Mouse (Mus musculus) MEL (cell line): ENCODE data around the gene Rad51b.

ENCODE experiments used
- CHD2 ChIP-seq: IDR thresholded peaks from 2 replicates; pipeline ENCODE4 v1.6.1; 2011; ENCODE audit warnings: low read length, improper control_type of control experiment
- CTCF ChIP-seq, 3 experiments: IDR thresholded peaks in 2 of 3; conservative IDR thresholded peaks in 1 of 3; 2 replicates each; pipeline ENCODE4 v1.5.1; 2011 to 2012; ENCODE audit warnings: low read length in 3 of 3, low read depth in 2 of 3, mild to moderate bottlenecking in 2 of 3, improper control_type of control experiment in 1 of 3, inconsistent platforms in 1 of 3, mixed read lengths in 1 of 3, moderate library complexity in 1 of 3; ENCODE audit not compliant: control insufficient read depth in 1 of 3, insufficient read depth in 1 of 3, poor library complexity in 1 of 3, severe bottlenecking in 1 of 3
- GATA1 ChIP-seq: IDR thresholded peaks from 2 replicates; pipeline ENCODE4 v1.6.1; 2011; ENCODE audit warnings: low read depth, low read length, improper control_type of control experiment
- JUND ChIP-seq: IDR thresholded peaks from 2 replicates; pipeline ENCODE4 v1.6.1; 2011; ENCODE audit warnings: low read depth, mild to moderate bottlenecking, improper control_type of control experiment, low read length
- MAX ChIP-seq: IDR thresholded peaks from 2 replicates; pipeline ENCODE4 v1.6.1; 2011; ENCODE audit warnings: low read length, improper control_type of control experiment
- MYC ChIP-seq: IDR thresholded peaks from 2 replicates; pipeline ENCODE4 v1.6.1; 2011; ENCODE audit warnings: low read depth, mild to moderate bottlenecking, low read length, improper control_type of control experiment, moderate library complexity
- NELFE ChIP-seq: IDR thresholded peaks from 2 replicates; pipeline ENCODE4 v1.6.1; 2011; ENCODE audit warnings: low read depth, low read length, improper control_type of control experiment
- POLR2A ChIP-seq, 2 experiments: IDR thresholded peaks; 2 replicates each; pipeline ENCODE4 v1.6.1; 2011 to 2012; ENCODE audit warnings: low read length in 2 of 2, mild to moderate bottlenecking in 2 of 2, control low read depth in 1 of 2, improper control_type of control experiment in 1 of 2, low read depth in 1 of 2, moderate library complexity in 1 of 2; ENCODE audit not compliant: control insufficient read depth in 1 of 2, insufficient read depth in 1 of 2, poor library complexity in 1 of 2
- SIN3A ChIP-seq: IDR thresholded peaks from 2 replicates; pipeline ENCODE4 v1.6.1; 2012; ENCODE audit warnings: low read length, improper control_type of control experiment, inconsistent platforms
- TAL1 ChIP-seq: IDR thresholded peaks from 2 replicates; pipeline ENCODE4 v1.6.1; 2012; ENCODE audit warnings: mild to moderate bottlenecking, inconsistent platforms, low read length, moderate library complexity, mixed read lengths
- UBTF ChIP-seq: IDR thresholded peaks from 2 replicates; pipeline ENCODE4 v1.6.1; 2012; ENCODE audit warnings: low read depth, mild to moderate bottlenecking, inconsistent platforms, low read length, improper control_type of control experiment, moderate library complexity, borderline replicate concordance; ENCODE audit not compliant: insufficient read depth
- USF1 ChIP-seq: IDR thresholded peaks from 2 replicates; pipeline ENCODE4 v1.6.1; 2014; ENCODE audit warnings: low read depth, mild to moderate bottlenecking, inconsistent platforms, low read length, improper control_type of control experiment, moderate library complexity
- ZNF384 ChIP-seq: IDR thresholded peaks from 2 replicates; pipeline ENCODE4 v1.6.1; 2012; ENCODE audit warnings: low read depth, mild to moderate bottlenecking, inconsistent platforms, low read length, improper control_type of control experiment

DNA sequence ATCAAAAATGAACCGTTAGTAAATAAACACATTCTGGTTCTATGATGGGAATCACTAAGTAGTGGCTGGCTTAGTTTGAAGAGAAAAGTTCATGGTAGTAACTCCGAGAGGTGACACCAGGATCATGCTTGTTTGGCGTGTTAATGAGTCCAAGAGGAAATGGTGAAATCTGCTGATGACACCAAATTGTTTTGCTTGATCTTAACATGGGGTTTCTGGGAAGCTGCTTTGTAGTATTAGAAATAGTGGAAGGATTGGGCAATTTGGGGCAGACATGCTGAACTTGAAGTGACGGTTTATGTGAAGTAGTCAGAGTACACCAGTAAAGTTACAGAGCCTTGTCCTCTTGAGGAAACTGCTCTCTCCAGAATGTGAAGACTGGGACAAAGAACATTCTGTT lies 59.1 kb downstream of the Rad51b start:
- TF ChIP-seq CHD2 (no peak), USF1 (no peak), GATA1 (no peak), NELFE (no peak), CTCF (IDR thresholded peaks at IDR 0.05 in 2 of 3, conservative IDR thresholded peaks at IDR 0.05 in 1 of 3; ENCODE audit: control insufficient read depth in 1 of 3, insufficient read depth in 1 of 3, low read depth in 2 of 3, low read length in 3 of 3, poor library complexity in 1 of 3, severe bottlenecking in 1 of 3) (no peak), ZNF384 (no peak), MYC (no peak), POLR2A (IDR thresholded peaks at IDR 0.05; ENCODE audit: control insufficient read depth in 1 of 2, insufficient read depth in 1 of 2, low read depth in 1 of 2, low read length in 2 of 2, poor library complexity in 1 of 2) (no peak), SIN3A (no peak), MAX (no peak), JUND (no peak), UBTF (no peak), TAL1 (no peak)
